Mouse (Mus musculus) kidney, embryonic 16.5 days (tissue): ENCODE data around the gene Dennd1b. TPM values are rescaled to one million over a fixed set of nuclear protein-coding genes. Genes with fewer than 3 reads are reported as not detected.

Experiments
- ATAC-seq: fragments of 200-750 bp; cut with Nextera tagmentation; 2 replicates; pipeline ENCODE4 v1.8.0; 2017; ENCODE audit warnings: moderate TSS enrichment; ENCODE audit not compliant: low FRiP score, low TSS enrichment
- H3K27ac ChIP-seq: fragments of 300-500 bp; sonication (generic); 2 replicates; pipeline ENCODE4 v1.5.1; 2014; ENCODE audit warnings: low read length
- H3K27me3 ChIP-seq: fragments of 300-500 bp; sonication (generic); 2 replicates; pipeline ENCODE4 v1.6.1; 2014; ENCODE audit warnings: low read length, control low read depth, mixed read lengths; ENCODE audit not compliant: insufficient read depth
- H3K36me3 ChIP-seq: fragments of 300-500 bp; sonication (generic); 2 replicates; pipeline ENCODE4 v1.6.1; 2014; ENCODE audit warnings: low read length, control low read depth, mixed read lengths; ENCODE audit not compliant: insufficient read depth
- H3K4me1 ChIP-seq: fragments of 300-500 bp; sonication (generic); 2 replicates; pipeline ENCODE4 v1.6.1; 2014; ENCODE audit warnings: low read length, control low read depth, mixed read lengths; ENCODE audit not compliant: insufficient read depth
- H3K4me2 ChIP-seq: fragments of 300-500 bp; sonication (generic); replicated peaks from 2 replicates; pipeline ENCODE4 v1.6.1; 2014; ENCODE audit warnings: low read depth, low read length
- H3K4me3 ChIP-seq: fragments of 300-500 bp; sonication (generic); 2 replicates; pipeline ENCODE4 v1.5.1; 2014; ENCODE audit warnings: mild to moderate bottlenecking, low read length
- H3K9ac ChIP-seq: fragments of 300-500 bp; sonication (generic); replicated peaks from 2 replicates; pipeline ENCODE4 v1.6.1; 2014; ENCODE audit warnings: low read length
- H3K9me3 ChIP-seq: fragments of 300-500 bp; sonication (generic); 2 replicates; pipeline ENCODE4 v1.6.1; 2016; ENCODE audit warnings: low read length, control low read depth
- WGBS: fragments of 180-500 bp; shearing (Covaris S2); extraction: QIAGEN DNeasy Blood & Tissue Kit; methylation state at CpG from one replicate; pipeline ENCODE4 v1.1.7; 2014; 5-methylcytosine and 5-hydroxymethylcytosine counted together
- polyA plus RNA-seq: library from polyadenylated mRNA; unstranded; fragments of >200 nt; fragmentation: Nextera tagmentation; extraction: Ambion mirVana; gene quantifications from 2 replicates; pipeline ENCODE4 v1.2.1, GENCODE M21; 2015

The Dennd1b gene
- polyA plus RNA-seq, 1 experiment from 2014 or later, result 8.6 TPM

GRCm38 (mm10) chr1:139090744-139091143, 127.5 kb downstream of the Dennd1b start:
- Histone ChIP-seq H3K4me2 (no peak overlapping the region), H3K27ac (no peak overlapping the region), H3K36me3 (no peaks in the 10 kb centered on the region), H3K27me3 (no peaks in the 10 kb centered on the region), H3K9ac (no peak overlapping the region), H3K4me3 (no peak overlapping the region), H3K9me3 (no peaks in the 10 kb centered on the region), H3K4me1 (no peaks in the 10 kb centered on the region)
- no peak for ATAC-seq
- WGBS, result 95% methylated on average over 3 of the region's 3 CpGs

DNA sequence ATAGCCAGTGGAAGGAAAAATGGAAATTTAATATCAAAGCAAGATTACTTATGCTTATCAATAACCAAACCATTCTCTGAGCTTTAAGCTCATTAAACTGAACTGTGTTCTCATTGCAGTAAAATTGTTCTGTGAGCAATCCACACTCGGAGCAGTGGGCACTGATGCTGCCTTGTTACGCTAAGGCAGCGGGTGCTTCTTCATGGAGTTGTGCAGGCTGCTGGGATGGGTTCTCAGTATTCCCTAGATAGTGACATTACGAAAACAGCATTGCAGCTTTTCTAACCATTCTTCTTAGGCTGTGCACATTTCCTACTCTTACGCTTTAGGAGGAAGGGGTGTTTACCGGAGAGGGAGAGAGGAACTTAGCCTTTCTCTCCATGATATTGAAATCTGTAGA, 128.5 kb downstream of the Dennd1b start:
- Histone ChIP-seq H3K27ac (no peak overlapping the region), H3K4me2 (no peak overlapping the region), H3K9me3 (no peaks in the 10 kb centered on the region), H3K9ac (no peak overlapping the region), H3K27me3 (no peaks in the 10 kb centered on the region), H3K4me3 (no peak overlapping the region), H3K36me3 (no peaks in the 10 kb centered on the region), H3K4me1 (no peaks in the 10 kb centered on the region)
- 94% methylated on average over 6 of the region's 6 CpGs for WGBS
- ATAC-seq, result no peak

DNA sequence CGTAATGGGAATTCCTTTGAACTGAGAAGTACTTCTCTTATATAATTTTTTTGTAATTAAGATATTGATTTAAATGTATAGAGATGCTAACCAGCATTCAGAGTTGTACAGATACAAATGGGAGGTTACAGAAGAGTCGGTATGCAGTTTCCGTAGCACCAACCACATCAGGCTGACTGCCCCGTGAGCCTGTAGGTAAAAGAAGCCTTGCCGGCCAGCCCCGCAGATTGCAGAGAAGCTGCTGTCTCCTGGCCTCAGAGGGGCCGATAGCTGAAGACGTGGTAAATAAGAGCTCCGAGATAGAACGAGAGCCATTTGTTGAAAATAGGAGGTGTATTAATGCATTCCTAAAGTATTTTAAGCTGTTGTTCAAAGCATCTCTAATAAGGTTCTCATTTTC, 128.9 kb downstream of the Dennd1b start:
- no peak for ATAC-seq

GRCm38 (mm10) chr1:139092722-139093121, 129.5 kb downstream of the Dennd1b start:
- H3K4me3 ChIP-seq, result no peak overlapping the region
- H3K36me3 ChIP-seq, result no peaks in the 10 kb centered on the region
- H3K4me1 ChIP-seq, result no peaks in the 10 kb centered on the region
- H3K9ac ChIP-seq, result no peak overlapping the region
- H3K27ac ChIP-seq, result no peak overlapping the region
- H3K4me2 ChIP-seq, result no peak overlapping the region
- 41% methylated on average over 4 of the region's 4 CpGs for WGBS
- no peaks in the 10 kb centered on the region for H3K27me3 ChIP-seq
- H3K9me3 ChIP-seq, result no peaks in the 10 kb centered on the region
- ATAC-seq, result no peak

More for the DNA sequence above, 128.9 kb downstream of the Dennd1b start:
- Histone ChIP-seq H3K27ac (no peak overlapping the region), H3K4me2 (no peak overlapping the region), H3K4me1 (no peaks in the 10 kb centered on the region), H3K4me3 (no peak overlapping the region), H3K9me3 (no peaks in the 10 kb centered on the region), H3K36me3 (no peaks in the 10 kb centered on the region), H3K9ac (no peak overlapping the region), H3K27me3 (no peaks in the 10 kb centered on the region)
- whole genome bisulfite sequencing, result 81% methylated on average over 10 of the region's 10 CpGs

- Histone ChIP-seq H3K4me2 (no peak overlapping the region), H3K9ac (no peak overlapping the region), H3K9me3 (no peaks in the 10 kb centered on the region), H3K4me1 (no peaks in the 10 kb centered on the region), H3K27ac (no peak overlapping the region), H3K27me3 (no peaks in the 10 kb centered on the region), H3K4me3 (no peak overlapping the region), H3K36me3 (no peaks in the 10 kb centered on the region)
- no peak for ATAC-seq
- 92% methylated on average over 6 of the region's 6 CpGs for WGBS
Observed at GRCm38 (mm10) chr1:139096369-139096768, 133.1 kb downstream of the Dennd1b start.

DNA sequence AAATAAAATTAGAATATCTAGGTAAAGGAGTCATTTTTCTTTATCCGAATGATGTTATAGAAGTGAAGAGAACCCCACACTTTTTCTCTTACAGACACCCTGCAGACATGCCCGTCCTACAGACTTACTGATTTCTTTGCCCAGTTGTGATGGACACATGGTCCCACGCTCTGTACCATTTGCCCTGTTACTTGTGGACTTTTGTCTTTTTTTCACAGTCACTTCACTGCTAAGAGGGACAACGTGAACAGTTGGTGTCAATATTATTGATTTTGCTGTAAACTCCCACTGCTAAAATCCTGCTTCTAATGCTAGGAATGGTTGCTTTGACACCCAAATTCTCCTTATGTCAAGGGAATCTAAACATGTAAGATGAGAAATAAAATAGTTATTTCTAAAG, 134.9 kb downstream of the Dennd1b start:
- Histone ChIP-seq H3K9ac (no peak overlapping the region), H3K4me3 (no peak overlapping the region), H3K27ac (no peak overlapping the region), H3K9me3 (no peaks in the 10 kb centered on the region), H3K4me2 (no peak overlapping the region), H3K4me1 (no peaks in the 10 kb centered on the region), H3K36me3 (peaks cover 12% of the 10 kb centered on the region; the same call in 1 of the 2 replicates), H3K27me3 (no peaks in the 10 kb centered on the region)
- 74% methylated on average over 4 of the region's 4 CpGs for WGBS
- ATAC-seq, result no peak

DNA sequence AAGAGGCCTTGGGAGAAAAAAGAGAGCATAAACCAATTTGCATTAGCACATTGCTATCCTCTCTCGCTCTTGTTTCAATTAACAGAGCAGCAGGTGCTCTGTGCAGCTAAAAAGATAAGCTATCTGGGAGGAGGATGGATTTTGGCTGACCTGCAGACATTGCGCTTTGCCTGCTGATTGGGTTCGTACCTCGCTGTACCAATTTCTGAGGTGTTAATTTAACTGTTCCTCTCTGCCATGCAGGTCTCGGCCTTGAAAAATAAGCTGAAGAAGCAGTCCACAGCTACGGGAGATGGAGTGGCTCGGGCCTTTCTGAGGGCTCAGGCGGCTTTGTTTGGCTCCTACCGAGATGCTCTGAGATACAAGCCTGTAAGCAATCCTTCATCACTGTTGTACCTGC, 138.5 kb downstream of the Dennd1b start:
- Histone ChIP-seq H3K9ac (no peak overlapping the region), H3K9me3 (no peaks in the 10 kb centered on the region), H3K27ac (no peak overlapping the region), H3K4me1 (no peaks in the 10 kb centered on the region), H3K4me3 (no peak overlapping the region), H3K27me3 (no peaks in the 10 kb centered on the region), H3K4me2 (no peak overlapping the region), H3K36me3 (peaks cover 20% of the 10 kb centered on the region; the same call in 1 of the 2 replicates)
- 91% methylated on average over 9 of the region's 9 CpGs for WGBS
- no peak for ATAC-seq

- Histone ChIP-seq H3K4me3 (no peak overlapping the region), H3K36me3 (0 out of 2 replicates have a peak, but pooled peaks cover 12% of the 10 kb centered on the region), H3K9ac (no peak overlapping the region), H3K27ac (no peak overlapping the region), H3K4me2 (no peak overlapping the region), H3K4me1 (no peaks in the 10 kb centered on the region), H3K9me3 (no peaks in the 10 kb centered on the region), H3K27me3 (no peaks in the 10 kb centered on the region)
- ATAC-seq, result no peak
- 91% methylated on average over 2 of the region's 2 CpGs for WGBS
Observed at GRCm38 (mm10) chr1:139108251-139108650, 145.0 kb downstream of the Dennd1b start.

DNA sequence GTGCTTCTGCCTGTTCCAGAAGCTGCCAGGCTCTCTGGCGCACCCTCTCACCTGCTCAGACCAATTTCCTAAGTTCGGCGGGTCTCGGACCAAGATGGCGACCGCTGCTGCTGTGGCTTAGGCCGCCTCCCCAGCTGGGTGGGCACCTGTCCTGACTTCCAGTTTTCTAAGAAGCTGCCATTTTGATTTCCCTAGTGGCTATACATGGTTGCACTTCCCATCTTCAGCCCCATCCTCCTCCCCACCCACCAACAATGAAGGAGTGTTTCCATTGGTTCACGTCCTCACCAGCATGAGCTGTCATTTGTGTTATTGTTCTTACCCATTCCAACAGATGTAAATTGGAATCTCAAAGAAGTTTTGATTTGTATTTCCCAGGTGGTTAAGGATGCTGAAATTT, 159.4 kb downstream of the Dennd1b start:
- Histone ChIP-seq H3K27ac (no peak overlapping the region), H3K9me3 (no peaks in the 10 kb centered on the region), H3K4me3 (no peak overlapping the region), H3K9ac (no peak overlapping the region), H3K36me3 (no peaks in the 10 kb centered on the region), H3K27me3 (no peaks in the 10 kb centered on the region), H3K4me1 (no peaks in the 10 kb centered on the region), H3K4me2 (no peak overlapping the region)
- ATAC-seq, result no peak
- 97% methylated on average over 8 of the region's 8 CpGs for WGBS

DNA sequence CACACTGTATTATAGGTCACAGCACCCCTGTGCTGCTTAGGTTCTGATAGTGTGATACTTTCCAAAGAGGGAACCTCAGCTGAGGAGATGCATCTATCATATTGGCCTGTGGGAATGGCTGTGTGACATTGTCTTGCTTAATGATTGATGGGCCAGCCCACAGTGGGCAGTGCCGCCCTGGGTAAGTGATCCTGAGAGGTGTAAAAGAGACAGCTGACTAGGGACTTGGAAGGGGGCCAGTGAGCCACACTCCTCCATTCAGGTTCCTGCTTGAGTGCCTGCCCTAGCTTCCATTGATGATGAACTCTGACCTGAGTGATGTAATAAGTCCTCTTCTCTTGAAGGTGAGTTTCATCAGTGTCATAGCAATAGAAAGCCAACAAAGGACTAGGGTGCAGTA, 176.4 kb downstream of the Dennd1b start:
- Histone ChIP-seq H3K27me3 (no peaks in the 10 kb centered on the region), H3K4me1 (no peaks in the 10 kb centered on the region), H3K27ac (no peak overlapping the region), H3K9me3 (no peaks in the 10 kb centered on the region), H3K4me2 (no peak overlapping the region), H3K9ac (no peak overlapping the region), H3K36me3 (peaks cover 7% of the 10 kb centered on the region; the same call in 1 of the 2 replicates), H3K4me3 (no peak overlapping the region)
- WGBS, result 47% methylated on average over 1 of the region's 1 CpGs
- ATAC-seq, result no peak
